Mouse (Mus musculus) liver, embryonic 13.5 days (tissue): ENCODE results near the gene Vill. TPM values are rescaled to one million over a fixed set of nuclear protein-coding genes. Genes with fewer than 3 reads are reported as not detected.

Experiments used
- microRNA-seq: library from miRNA; unstranded; fragments of <30 nt; microRNA quantifications from one replicate; pipeline ENCODE4, GENCODE M21; 2016
- polyA plus RNA-seq: library from polyadenylated mRNA; unstranded; fragments of >200 nt; fragmentation: Nextera tagmentation; extraction: Ambion mirVana; gene quantifications from 2 replicates; pipeline ENCODE4 v1.2.1, GENCODE M21; 2015

The Vill gene
- polyA plus RNA-seq, 1 experiment from 2014 or later, result 7.6 TPM

Small RNAs within 50 kb of the gene (microRNA-seq; reads per million reads assigned to microRNA genes)
- 10.0 reads per million, percentile 23 among the genes with 10 or more reads in this experiment for gene Mir26a-1

Other genes starting within 250 kb of the Vill start
- 2.7 and 3.0 TPM in 2 replicates for gene Ctdspl, start 126.3 kb upstream of the Vill start, polyA plus RNA-seq
- 1.6 and 2.0 TPM in 2 replicates for gene Plcd1, start 40.7 kb downstream of the Vill start, polyA plus RNA-seq
- not detected in 2 replicates for gene Dlec1, start 49.7 kb downstream of the Vill start, polyA plus RNA-seq
- 2.6 and 3.1 TPM in 2 replicates for gene Acaa1b, start 104.3 kb downstream of the Vill start, polyA plus RNA-seq
- not detected in 2 replicates for gene Gm47289, start 106.4 kb downstream of the Vill start, polyA plus RNA-seq
- not detected in 2 replicates for gene Slc22a13, start 156.3 kb downstream of the Vill start, polyA plus RNA-seq